Mouse (Mus musculus) lung, adult 2 months (tissue): Measurements from ENCODE around the gene BC051665. TPM values are rescaled to one million over a fixed set of nuclear protein-coding genes. Genes with fewer than 3 reads are reported as not detected.

Source experiments
- DNase-seq: peaks from one replicate; pipeline ENCODE4 v3.0.0; 2022
- H3K4me1 ChIP-seq: fragments of 200-500 bp; 2 replicates; pipeline ENCODE4 v1.6.1; 2011; ENCODE audit warnings: low read length; ENCODE audit not compliant: control insufficient read depth, insufficient read depth
- H3K4me3 ChIP-seq: fragments of 200-500 bp; replicated peaks from 2 replicates; pipeline ENCODE3; 2011; ENCODE audit warnings: low read depth, mild to moderate bottlenecking, control low read depth, low read length; ENCODE audit errors: extremely low read depth
- CTCF ChIP-seq: fragments of 200-500 bp; IDR thresholded peaks from 2 replicates; pipeline ENCODE4 v1.5.1; 2011; ENCODE audit warnings: mild to moderate bottlenecking, low read length, control low read depth; ENCODE audit not compliant: insufficient read depth
- POLR2A ChIP-seq: fragments of 200-500 bp; IDR thresholded peaks from 2 replicates; pipeline ENCODE4 v1.6.1; 2011; ENCODE audit warnings: low read depth, mild to moderate bottlenecking, control low read depth, low read length, borderline replicate concordance; ENCODE audit errors: extremely low read depth
- whole genome bisulfite sequencing: fragments of 180-500 bp; shearing (Covaris S2); methylation state at CpG from one replicate; pipeline ENCODE4 v1.1.7; 2018; 5-methylcytosine and 5-hydroxymethylcytosine counted together
- polyA plus RNA-seq: library from polyadenylated mRNA; depleted of rRNA; stranded (reverse); fragments of >200 nt; gene quantifications from 2 replicates; pipeline ENCODE4 v1.2.3, GENCODE M21; 2012

BC051665 gene
- polyA plus RNA-seq, 1 experiment = not detected

DNA sequence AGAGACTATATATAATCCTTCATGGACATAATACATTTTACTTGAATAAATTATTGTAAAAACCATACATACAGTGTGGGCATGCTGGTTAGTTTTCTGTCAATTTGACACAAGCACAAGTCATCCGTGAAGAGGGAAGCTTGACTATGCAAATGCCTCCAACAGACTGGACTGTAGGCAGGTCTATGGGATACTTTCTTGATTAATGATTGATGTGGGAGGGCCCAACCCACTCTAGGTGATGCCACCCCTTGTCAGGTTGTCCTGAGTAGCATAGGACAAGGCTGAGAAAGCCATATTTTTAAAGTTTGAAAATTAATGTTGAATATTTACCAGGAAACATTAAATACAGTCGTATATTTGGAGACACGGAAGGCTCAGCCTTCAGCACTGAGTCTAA is 5.6 kb downstream of the BC051665 start:
- H3K4me3 ChIP-seq = no peak overlapping the region
- H3K4me1 ChIP-seq = no peaks in the 10 kb centered on the region
- DNase-seq = no peak
- WGBS = 78% methylated on average over 3 of the region's 3 CpGs
- TF ChIP-seq CTCF (no peak), POLR2A (no peak)

DNA sequence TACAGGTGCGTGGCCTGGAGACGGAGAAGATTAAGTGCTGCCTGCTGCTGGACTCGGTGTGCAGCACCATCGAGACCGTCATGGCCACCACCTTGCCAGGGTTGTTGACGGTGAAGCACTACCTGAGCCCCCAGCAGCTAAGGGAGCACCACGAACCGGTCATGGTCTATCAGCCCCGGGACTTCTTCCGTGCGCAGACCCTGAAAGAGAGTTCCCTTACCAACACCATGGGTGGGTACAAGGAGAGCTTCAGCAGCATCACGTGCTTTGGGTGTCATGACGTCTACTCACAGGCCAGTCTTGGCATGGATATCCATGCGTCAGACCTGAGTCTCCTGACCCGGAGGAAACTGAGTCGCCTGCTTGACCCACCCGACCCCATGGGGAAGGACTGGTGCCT is 25.0 kb downstream of the BC051665 start:
- 96% methylated on average over 17 of the region's 17 CpGs for WGBS
- H3K4me3 ChIP-seq = no peak overlapping the region
- H3K4me1 ChIP-seq = no peaks in the 10 kb centered on the region
- TF ChIP-seq POLR2A = no peak
- TF ChIP-seq CTCF = no peak
- no peak for DNase-seq

GRCm38 (mm10) chr13:60760392-60760791 is 25.8 kb downstream of the BC051665 start:
- no peak overlapping the region for H3K4me3 ChIP-seq
- no peak for DNase-seq
- TF ChIP-seq CTCF (no peak), POLR2A (no peak)
- WGBS = 87% methylated on average over 12 of the region's 12 CpGs
- H3K4me1 ChIP-seq = no peaks in the 10 kb centered on the region

DNA sequence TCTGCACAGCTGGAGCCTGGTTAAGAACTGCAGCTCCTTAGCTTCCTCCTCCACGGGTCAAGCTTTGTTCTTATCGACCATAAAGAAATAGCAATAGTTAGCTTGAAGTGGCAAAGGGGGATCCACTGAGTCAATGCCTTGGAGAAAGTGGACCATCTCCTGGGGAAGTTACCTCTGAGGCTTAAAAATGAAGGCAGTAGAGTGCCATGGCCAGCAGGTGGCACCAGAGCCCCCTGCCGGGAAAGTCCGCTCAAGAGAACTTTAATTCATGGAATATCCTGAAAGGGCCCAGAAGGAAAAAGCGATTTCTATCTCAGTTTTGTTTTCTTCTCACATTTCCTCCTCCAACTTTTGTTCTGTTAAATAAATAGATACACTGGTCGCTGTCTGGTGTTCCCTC is 27.0 kb downstream of the BC051665 start:
- peak; percentile 74 for TF ChIP-seq CTCF
- TF ChIP-seq POLR2A = no peak

DNA sequence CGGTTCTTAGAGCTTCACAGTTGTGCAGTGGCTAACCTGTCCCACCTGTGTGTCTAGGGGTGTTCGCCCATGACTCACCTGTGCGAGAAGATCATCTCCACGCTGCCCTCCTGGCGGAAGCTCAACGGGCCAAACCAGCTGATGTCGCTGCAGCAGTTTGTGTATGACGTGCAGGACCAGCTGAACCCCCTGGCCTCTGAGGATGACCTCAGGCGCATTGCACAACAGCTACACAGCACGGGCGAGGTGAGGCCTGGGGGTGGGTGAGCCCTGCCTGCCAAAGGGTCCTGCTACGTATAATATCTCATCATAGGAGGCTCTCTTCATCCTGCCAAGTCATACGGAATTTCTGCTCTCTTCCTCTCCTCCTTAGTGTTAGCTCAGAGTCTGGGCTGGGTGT is 28.9 kb downstream of the BC051665 start:
- DNase-seq = no peak
- TF ChIP-seq CTCF (no peak), POLR2A (no peak)
- WGBS = 81% methylated on average over 13 of the region's 13 CpGs
- Histone ChIP-seq H3K4me1 (no peaks in the 10 kb centered on the region), H3K4me3 (no peak overlapping the region)

More for the DNA sequence above, 27.0 kb downstream of the BC051665 start:
- WGBS = 29% methylated on average over 6 of the region's 6 CpGs
- DNase-seq = peak; percentile 45
- H3K4me1 ChIP-seq = no peaks in the 10 kb centered on the region
- H3K4me3 ChIP-seq = no peak overlapping the region

GRCm38 (mm10) chr13:60755251-60755650 is 30.9 kb downstream of the BC051665 start:
- H3K4me1 ChIP-seq = no peaks in the 10 kb centered on the region
- 71% methylated on average over 2 of the region's 2 CpGs for WGBS
- no peak for DNase-seq
- TF ChIP-seq POLR2A = no peak
- TF ChIP-seq CTCF = no peak
- H3K4me3 ChIP-seq = no peak overlapping the region

DNA sequence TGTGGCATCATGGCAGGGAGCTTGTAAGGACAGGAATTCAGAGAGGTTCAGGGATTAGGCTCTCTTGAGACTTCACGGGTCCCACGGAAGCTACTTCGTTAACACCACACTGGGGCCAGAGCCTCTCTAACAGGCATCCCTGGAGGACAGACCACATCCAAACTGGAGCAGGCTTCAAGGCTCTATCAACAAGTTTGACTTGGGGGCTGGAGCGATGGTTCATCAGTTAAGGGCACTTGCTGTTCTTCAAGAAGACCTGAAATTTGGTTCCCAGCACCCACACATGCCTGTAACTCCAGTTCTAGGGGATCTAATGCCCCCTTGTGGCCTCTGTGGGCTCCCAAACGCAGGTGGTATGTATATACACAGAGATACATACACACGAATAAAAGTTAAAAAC is 32.9 kb downstream of the BC051665 start:
- H3K4me3 ChIP-seq = no peak overlapping the region
- no peak for DNase-seq
- no peak for TF ChIP-seq POLR2A
- TF ChIP-seq CTCF = no peak
- H3K4me1 ChIP-seq = no peaks in the 10 kb centered on the region
- WGBS = 100% methylated on average over 6 of the region's 6 CpGs

- no peak overlapping the region for H3K4me3 ChIP-seq
- no peak for TF ChIP-seq POLR2A
- no peak for TF ChIP-seq CTCF
- WGBS = 82% methylated on average over 7 of the region's 7 CpGs
- DNase-seq = no peak
- H3K4me1 ChIP-seq = no peaks in the 10 kb centered on the region
Observed at GRCm38 (mm10) chr13:60750930-60751329, 35.2 kb downstream of the BC051665 start.

DNA sequence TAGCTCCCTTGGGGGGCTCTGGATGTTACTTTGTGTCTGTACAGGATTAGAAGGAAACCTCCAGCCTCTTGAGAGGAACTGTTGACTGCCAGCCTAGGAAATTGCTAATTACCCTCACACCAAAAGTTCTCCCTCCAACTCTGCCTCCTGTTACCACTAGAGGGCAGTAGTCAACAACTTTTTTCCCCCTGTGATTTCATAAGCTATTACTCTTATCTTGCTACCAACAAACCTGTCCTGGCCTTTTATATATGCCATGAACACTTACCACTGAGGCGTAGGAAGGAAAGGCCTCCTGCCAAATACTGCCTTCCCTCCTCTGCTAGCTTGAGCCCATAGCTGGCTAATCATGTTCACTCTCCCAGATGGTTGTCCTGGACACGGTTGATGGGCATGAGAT is 37.6 kb downstream of the BC051665 start:
- H3K4me3 ChIP-seq = no peak overlapping the region

GRCm38 (mm10) chr13:60747201-60747600 is 39.0 kb downstream of the BC051665 start:
- H3K4me3 ChIP-seq = no peak overlapping the region
- 0 out of 2 replicates have a peak, but pooled peaks cover 5% of the 10 kb centered on the region for H3K4me1 ChIP-seq
- no peak for DNase-seq
- no peak for TF ChIP-seq POLR2A
- no peak for TF ChIP-seq CTCF
- WGBS = 97% methylated on average over 1 of the region's 1 CpGs

More for the DNA sequence above, 37.6 kb downstream of the BC051665 start:
- TF ChIP-seq POLR2A = no peak
- DNase-seq = no peak
- WGBS = 94% methylated on average over 2 of the region's 2 CpGs
- H3K4me1 ChIP-seq = 0 out of 2 replicates have a peak, but pooled peaks cover 4% of the 10 kb centered on the region
